Mouse (Mus musculus) MN1 (cell line): ENCODE measurements at regions not wholly inside any gene's neighbourhood (a gene's known extent, or its start where the extent isn't known, plus 50 kb on each side); places are given as distances from the start of the nearest gene placed in this dataset.

ENCODE experiments used
- DNase-seq: peaks from one replicate; pipeline ENCODE4 v3.0.0-alpha.2; 2016; ENCODE audit warnings: low spot score

GRCm38 (mm10) chr14:56313969-56314368 lies 50.9 kb upstream of the Atp12a start:
- no peak for DNase-seq

- peak; percentile 11 for DNase-seq
These were observed 50.4 kb upstream of the Atp12a start for GRCm38 (mm10) chr14:56314459-56314858.
